Mouse (Mus musculus): Measurements from ENCODE around the gene Rims3. TPM values are rescaled to one million over a fixed set of nuclear protein-coding genes. Genes with fewer than 3 reads are reported as not detected.

The Rims3 gene
- polyA plus RNA-seq, 1 experiment from 2014 or later: 0.66 TPM

- no peak for ATAC-seq (replicated peaks; ENCODE audit: low FRiP score)
These were observed 37.9 kb downstream of the Rims3 start for GRCm38 (mm10) chr4:120892516-120892915.

GRCm38 (mm10) chr4:120893656-120894401, 39.2 kb downstream of the Rims3 start:
- no peak overlapping the region for H3K9ac ChIP-seq (ENCODE audit: low read depth, low read length)
- H3K36me3 ChIP-seq (ENCODE audit: control insufficient read depth, insufficient read depth, low read length): no peaks in the 10 kb centered on the region
- DNase-seq (ENCODE audit: low spot score) (no peak), ATAC-seq (replicated peaks; ENCODE audit: low FRiP score) (no peak)
- no peak overlapping the region for H3K27ac ChIP-seq (ENCODE audit: low read depth, low read length)
- WGBS: 67% methylated on average over 11 of the region's 11 CpGs
- H3K4me2 ChIP-seq: no peak overlapping the region
- H3K27me3 ChIP-seq (replicated peaks; ENCODE audit: control insufficient read depth, insufficient read depth, low read length): no peaks in the 10 kb centered on the region; the same call in none of the 2 replicates
- no peaks in the 10 kb centered on the region for H3K9me3 ChIP-seq (ENCODE audit: control insufficient read depth, low read length)
- no peaks in the 10 kb centered on the region for H3K4me1 ChIP-seq (replicated peaks; ENCODE audit: control insufficient read depth, insufficient read depth, low read length)
- H3K4me3 ChIP-seq (ENCODE audit: low read depth, low read length): no peak overlapping the region

More at GRCm38 (mm10) chr4:120892516-120892915, 37.9 kb downstream of the Rims3 start:
- no peak overlapping the region for H3K27ac ChIP-seq (ENCODE audit: low read depth, low read length)
- H3K27me3 ChIP-seq (replicated peaks; ENCODE audit: control insufficient read depth, insufficient read depth, low read length): no peaks in the 10 kb centered on the region; the same call in none of the 2 replicates
- H3K4me2 ChIP-seq: no peak overlapping the region
- H3K4me1 ChIP-seq (replicated peaks; ENCODE audit: control insufficient read depth, insufficient read depth, low read length): no peaks in the 10 kb centered on the region
- 44% methylated on average over 1 of the region's 1 CpGs for WGBS
- no peaks in the 10 kb centered on the region for H3K36me3 ChIP-seq (ENCODE audit: control insufficient read depth, insufficient read depth, low read length)
- H3K9ac ChIP-seq (ENCODE audit: low read depth, low read length): no peak overlapping the region
- no peak for DNase-seq (ENCODE audit: low spot score)
- H3K4me3 ChIP-seq (ENCODE audit: low read depth, low read length): no peak overlapping the region
- H3K9me3 ChIP-seq (ENCODE audit: control insufficient read depth, low read length): no peaks in the 10 kb centered on the region

GRCm38 (mm10) chr4:120894584-120894983, 40.0 kb downstream of the Rims3 start:
- Histone ChIP-seq H3K9ac (ENCODE audit: low read depth, low read length) (no peak overlapping the region), H3K36me3 (ENCODE audit: control insufficient read depth, insufficient read depth, low read length) (no peaks in the 10 kb centered on the region), H3K27me3 (replicated peaks; ENCODE audit: control insufficient read depth, insufficient read depth, low read length) (no peaks in the 10 kb centered on the region; the same call in none of the 2 replicates), H3K27ac (ENCODE audit: low read depth, low read length) (no peak overlapping the region), H3K4me2 (no peak overlapping the region), H3K4me1 (replicated peaks; ENCODE audit: control insufficient read depth, insufficient read depth, low read length) (no peaks in the 10 kb centered on the region), H3K4me3 (ENCODE audit: low read depth, low read length) (no peak overlapping the region), H3K9me3 (ENCODE audit: control insufficient read depth, low read length) (no peaks in the 10 kb centered on the region)
- DNase-seq (ENCODE audit: low spot score): no peak
- 75% methylated on average over 11 of the region's 11 CpGs for WGBS
- ATAC-seq (replicated peaks; ENCODE audit: low FRiP score): no peak

GRCm38 (mm10) chr4:120895226-120895625, 40.6 kb downstream of the Rims3 start:
- Histone ChIP-seq H3K4me1 (replicated peaks; ENCODE audit: control insufficient read depth, insufficient read depth, low read length) (no peaks in the 10 kb centered on the region), H3K27me3 (replicated peaks; ENCODE audit: control insufficient read depth, insufficient read depth, low read length) (no peaks in the 10 kb centered on the region; the same call in none of the 2 replicates), H3K9me3 (ENCODE audit: control insufficient read depth, low read length) (no peaks in the 10 kb centered on the region), H3K4me2 (no peak overlapping the region), H3K4me3 (ENCODE audit: low read depth, low read length) (no peak overlapping the region), H3K27ac (ENCODE audit: low read depth, low read length) (no peak overlapping the region), H3K36me3 (ENCODE audit: control insufficient read depth, insufficient read depth, low read length) (no peaks in the 10 kb centered on the region), H3K9ac (ENCODE audit: low read depth, low read length) (no peak overlapping the region)
- no peak for DNase-seq (ENCODE audit: low spot score)
- no peak for ATAC-seq (replicated peaks; ENCODE audit: low FRiP score)
- WGBS: 74% methylated on average over 7 of the region's 7 CpGs

GRCm38 (mm10) chr4:120895810-120896584, 41.4 kb downstream of the Rims3 start:
- 73% methylated on average over 7 of the region's 7 CpGs for WGBS
- H3K27ac ChIP-seq (ENCODE audit: low read depth, low read length): no peak overlapping the region
- no peak overlapping the region for H3K9ac ChIP-seq (ENCODE audit: low read depth, low read length)
- H3K27me3 ChIP-seq (replicated peaks; ENCODE audit: control insufficient read depth, insufficient read depth, low read length): no peaks in the 10 kb centered on the region; the same call in none of the 2 replicates
- H3K9me3 ChIP-seq (ENCODE audit: control insufficient read depth, low read length): no peaks in the 10 kb centered on the region
- H3K36me3 ChIP-seq (ENCODE audit: control insufficient read depth, insufficient read depth, low read length): no peaks in the 10 kb centered on the region
- H3K4me3 ChIP-seq (ENCODE audit: low read depth, low read length): no peak overlapping the region
- no peak overlapping the region for H3K4me2 ChIP-seq
- DNase-seq (ENCODE audit: low spot score) (no peak), ATAC-seq (replicated peaks; ENCODE audit: low FRiP score) (no peak)
- H3K4me1 ChIP-seq (replicated peaks; ENCODE audit: control insufficient read depth, insufficient read depth, low read length): no peaks in the 10 kb centered on the region

GRCm38 (mm10) chr4:120904533-120904932, 49.9 kb downstream of the Rims3 start:
- no peaks in the 10 kb centered on the region for H3K27me3 ChIP-seq (replicated peaks; ENCODE audit: control insufficient read depth, insufficient read depth, low read length)
- no peak for ATAC-seq (replicated peaks; ENCODE audit: low FRiP score)
- H3K9ac ChIP-seq (ENCODE audit: low read depth, low read length): no peak overlapping the region
- 38% methylated on average over 4 of the region's 4 CpGs for WGBS
- no peak overlapping the region for H3K4me2 ChIP-seq
- no peaks in the 10 kb centered on the region for H3K9me3 ChIP-seq (ENCODE audit: control insufficient read depth, low read length)
- no peak overlapping the region for H3K4me3 ChIP-seq (ENCODE audit: low read depth, low read length)
- no peaks in the 10 kb centered on the region for H3K4me1 ChIP-seq (replicated peaks; ENCODE audit: control insufficient read depth, insufficient read depth, low read length)
- no peak for DNase-seq (ENCODE audit: low spot score)
- H3K27ac ChIP-seq (ENCODE audit: low read depth, low read length): no peak overlapping the region
- no peaks in the 10 kb centered on the region for H3K36me3 ChIP-seq (ENCODE audit: control insufficient read depth, insufficient read depth, low read length)

- WGBS: 76% methylated on average over 5 of the region's 5 CpGs
- no peak overlapping the region for H3K4me2 ChIP-seq
- H3K4me1 ChIP-seq (replicated peaks; ENCODE audit: control insufficient read depth, insufficient read depth, low read length): no peaks in the 10 kb centered on the region
- no peak for ATAC-seq (replicated peaks; ENCODE audit: low FRiP score)
- H3K4me3 ChIP-seq (ENCODE audit: low read depth, low read length): no peak overlapping the region
- no peak overlapping the region for H3K27ac ChIP-seq (ENCODE audit: low read depth, low read length)
- no peaks in the 10 kb centered on the region for H3K27me3 ChIP-seq (replicated peaks; ENCODE audit: control insufficient read depth, insufficient read depth, low read length)
- no peaks in the 10 kb centered on the region for H3K36me3 ChIP-seq (ENCODE audit: control insufficient read depth, insufficient read depth, low read length)
- H3K9ac ChIP-seq (ENCODE audit: low read depth, low read length): no peak overlapping the region
- no peak for DNase-seq (ENCODE audit: low spot score)
- no peaks in the 10 kb centered on the region for H3K9me3 ChIP-seq (ENCODE audit: control insufficient read depth, low read length)
These were observed 51.0 kb downstream of the Rims3 start for GRCm38 (mm10) chr4:120905644-120906043.

GRCm38 (mm10) chr4:120909558-120910150, 55.0 kb downstream of the Rims3 start:
- WGBS: 31% methylated on average over 15 of the region's 15 CpGs
- Histone ChIP-seq H3K27ac (ENCODE audit: low read depth, low read length) (no peak overlapping the region), H3K4me1 (replicated peaks; ENCODE audit: control insufficient read depth, insufficient read depth, low read length) (0 out of 2 replicates have a peak, but pooled peaks cover 2% of the 10 kb centered on the region), H3K9ac (ENCODE audit: low read depth, low read length) (no peak overlapping the region), H3K9me3 (ENCODE audit: control insufficient read depth, low read length) (no peaks in the 10 kb centered on the region), H3K36me3 (ENCODE audit: control insufficient read depth, insufficient read depth, low read length) (no peaks in the 10 kb centered on the region), H3K4me2 (peak overlapping the region; percentile 33; the same call in 1 of the 2 replicates), H3K4me3 (ENCODE audit: low read depth, low read length) (no peak overlapping the region), H3K27me3 (replicated peaks; ENCODE audit: control insufficient read depth, insufficient read depth, low read length) (no peaks in the 10 kb centered on the region)
- DNase-seq (ENCODE audit: low spot score) (peak; percentile 66), ATAC-seq (replicated peaks; ENCODE audit: low FRiP score) (peak; percentile 43; the same call in 1 of the 2 replicates)

All from liver, embryonic 11.5 days (tissue).